Mouse (Mus musculus): Measurements from ENCODE around the gene Msh6.
"Not testable (repeated sequence)": the region's sequence is repeated elsewhere in the genome, so short reads cannot be mapped to it uniquely, and the experiment has no call there.

- TF ChIP-seq CTCF, EP300 (IDR thresholded peaks at IDR 0.05): not testable (repeated sequence)
Observed at GRCm38 (mm10) chr17:87976927-87977326, 2.1 kb downstream of the Msh6 start.

Data from lung, postnatal 0 days (tissue).